Mouse (Mus musculus) gastrocnemius, adult 2 months (tissue): ENCODE results near the gene Ctsd. TPM values are rescaled to one million over a fixed set of nuclear protein-coding genes. Genes with fewer than 3 reads are reported as not detected.
A peak's percentile ranks its signal among the peaks of the same experiment; 100 is the strongest.

ENCODE experiments used
- DNase-seq: peaks from one replicate; pipeline ENCODE4 v3.0.0; 2022
- H3K27ac ChIP-seq: fragments of 200-600 bp; 2 replicates; pipeline ENCODE4 v1.8.1; 2022; ENCODE audit warnings: mild to moderate bottlenecking
- H3K4me3 ChIP-seq: fragments of 200-600 bp; 2 replicates; pipeline ENCODE4 v1.8.1; 2022; ENCODE audit warnings: mild to moderate bottlenecking, moderate library complexity
- CTCF ChIP-seq: fragments of 200-600 bp; IDR thresholded peaks from 2 replicates; pipeline ENCODE4 v1.8.1; 2022; ENCODE audit warnings: antibody characterized with exemption, mild to moderate bottlenecking, moderate library complexity
- intact Hi-C: fragments of 180-260 bp; cut with DNase I; formaldehyde crosslinking; loops from one replicate; pipeline ENCODE4 v1.15.1; 2025
- total RNA-seq, 2 experiments: library from RNA; stranded (reverse); gene quantifications; 2 replicates each; pipeline ENCODE4 v1.2.3; 2021

Gene Ctsd
- total RNA-seq, 2 experiments from 2014 or later: 411 to 467 TPM

GRCm38 (mm10) chr7:142381175-142381574, 6.7 kb downstream of the Ctsd start:
- Histone ChIP-seq H3K4me3 (no peak overlapping the region), H3K27ac (no peak overlapping the region)
- intact Hi-C loops: no loop called here
- TF ChIP-seq CTCF: no peak
- no peak for DNase-seq

GRCm38 (mm10) chr7:142379186-142379585, 8.7 kb downstream of the Ctsd start:
- Histone ChIP-seq H3K4me3 (no peak overlapping the region), H3K27ac (no peak overlapping the region)
- no peak for TF ChIP-seq CTCF
- intact Hi-C loops: no loop called here
- no peak for DNase-seq

GRCm38 (mm10) chr7:142377233-142377925, 10.5 kb downstream of the Ctsd start:
- intact Hi-C loops: no loop called here

DNA sequence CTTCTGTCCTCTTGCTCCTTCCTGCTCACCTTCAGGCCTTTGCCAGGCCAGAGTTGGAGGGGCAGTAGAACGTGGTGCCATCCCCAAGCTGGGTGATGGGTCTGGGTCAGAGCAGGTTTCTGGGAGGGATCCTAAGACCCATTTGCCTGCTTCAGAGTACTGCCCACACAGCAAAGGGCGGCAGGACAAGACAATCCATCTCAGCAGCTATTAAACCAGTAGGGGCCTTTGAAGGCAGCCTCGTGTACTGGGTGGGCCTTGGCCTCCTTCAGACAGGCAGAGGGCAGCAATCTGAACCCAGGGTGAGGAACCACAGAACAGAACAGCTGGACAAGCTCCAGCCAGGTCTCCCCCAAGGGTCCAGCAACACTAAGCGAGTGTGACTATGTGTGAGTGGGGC, 11.7 kb downstream of the Ctsd start:
- no peak for DNase-seq
- TF ChIP-seq CTCF: no peak
- peak overlapping the region; percentile 77 for H3K27ac ChIP-seq
- intact Hi-C loops: no loop called here
- 0 out of 2 replicates have a peak overlapping the region, but pooled peaks have one; percentile 7 for H3K4me3 ChIP-seq

More at GRCm38 (mm10) chr7:142377233-142377925, 10.5 kb downstream of the Ctsd start:
- H3K27ac ChIP-seq: no peak overlapping the region
- no peak for DNase-seq
- H3K4me3 ChIP-seq: no peak overlapping the region
- no peak for TF ChIP-seq CTCF

- no peak for TF ChIP-seq CTCF
- Histone ChIP-seq H3K4me3 (no peak overlapping the region), H3K27ac (peak overlapping the region; percentile 77)
- intact Hi-C loops: no loop called here
- DNase-seq: peak; percentile 78
These were observed 12.5 kb downstream of the Ctsd start for GRCm38 (mm10) chr7:142375261-142375724.

DNA sequence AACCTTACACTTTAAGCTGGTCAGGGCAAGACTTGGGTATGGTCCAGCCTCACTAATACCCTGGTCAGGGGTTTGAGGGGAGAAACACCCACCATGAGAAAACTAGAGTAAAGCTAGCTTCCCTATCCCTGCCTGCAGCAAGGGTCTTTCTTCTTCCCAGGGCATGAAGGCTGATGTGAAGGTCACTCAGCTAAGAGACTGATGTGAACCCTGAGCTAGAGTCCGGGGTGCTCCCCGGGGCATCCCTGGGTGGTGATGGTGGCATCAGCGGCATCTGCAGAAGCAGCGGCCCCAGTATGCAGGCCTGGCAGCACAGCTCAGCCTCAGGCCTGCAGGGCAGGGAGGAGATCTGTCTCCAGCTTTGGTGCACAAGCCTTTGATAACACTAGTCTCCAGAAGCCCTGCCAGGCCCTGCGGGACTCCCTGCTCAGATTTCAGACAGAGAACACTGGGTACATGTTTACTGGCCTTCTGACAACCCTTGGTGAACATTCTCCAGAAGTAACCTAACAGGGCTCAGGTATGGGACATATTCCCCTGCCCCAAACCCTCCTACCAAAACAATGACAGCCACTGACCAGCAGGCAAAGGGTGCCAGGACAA, 13.3 kb downstream of the Ctsd start:
- DNase-seq: peak; percentile 85
- H3K4me3 ChIP-seq: no peak overlapping the region
- intact Hi-C loops: no loop called here
- H3K27ac ChIP-seq: peak overlapping the region; percentile 77
- TF ChIP-seq CTCF: no peak

DNA sequence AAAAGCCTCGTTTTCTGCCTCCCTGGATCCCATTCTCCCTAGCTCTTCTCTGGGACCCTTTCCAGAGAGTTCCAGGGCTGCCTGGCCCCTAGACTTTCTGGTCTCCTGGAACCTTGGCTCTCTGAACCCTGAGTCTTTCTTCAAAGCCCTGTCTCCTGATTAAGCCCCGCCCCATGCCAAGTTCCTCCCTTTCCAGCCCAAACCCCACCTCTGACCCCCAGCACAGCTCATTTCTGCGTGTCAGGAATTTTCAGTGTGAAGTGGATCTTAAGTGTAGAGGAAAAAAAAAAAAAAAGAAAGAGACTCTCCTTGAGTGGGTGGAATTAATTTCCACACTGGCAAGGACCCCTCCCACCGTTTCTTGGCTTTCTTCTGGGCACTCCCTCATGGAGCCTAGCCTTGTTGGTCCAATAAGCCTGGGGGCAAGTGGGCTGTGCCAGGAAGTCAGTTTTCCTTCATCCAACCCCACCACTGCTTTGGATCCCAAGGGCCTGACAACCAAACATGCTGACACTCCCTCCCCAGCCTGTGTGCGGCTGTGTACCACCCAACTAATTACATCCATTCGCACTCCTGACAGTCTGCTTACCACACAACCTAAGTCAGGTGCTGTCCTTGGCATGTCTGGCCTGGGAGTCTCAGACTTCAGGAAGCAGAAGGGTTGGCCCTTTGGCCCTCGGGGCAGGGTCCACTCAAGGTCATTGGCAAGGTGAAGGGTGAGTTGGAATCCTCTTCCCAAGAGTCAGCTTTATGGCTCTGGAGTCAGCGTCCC, 14.0 kb downstream of the Ctsd start, which contains the start of gene Ifitm10:
TSS of gene Ifitm10 (minus strand) at position 113 of the 772 bp plus-strand sequence.
- intact Hi-C loops: no loop called here
- TF ChIP-seq CTCF: no peak
- peak within 1 kb of the TSS; percentile 80 for H3K4me3 ChIP-seq
- peak within 1 kb of the TSS; percentile 77 for H3K27ac ChIP-seq
- DNase-seq: peak; percentile 39

DNA sequence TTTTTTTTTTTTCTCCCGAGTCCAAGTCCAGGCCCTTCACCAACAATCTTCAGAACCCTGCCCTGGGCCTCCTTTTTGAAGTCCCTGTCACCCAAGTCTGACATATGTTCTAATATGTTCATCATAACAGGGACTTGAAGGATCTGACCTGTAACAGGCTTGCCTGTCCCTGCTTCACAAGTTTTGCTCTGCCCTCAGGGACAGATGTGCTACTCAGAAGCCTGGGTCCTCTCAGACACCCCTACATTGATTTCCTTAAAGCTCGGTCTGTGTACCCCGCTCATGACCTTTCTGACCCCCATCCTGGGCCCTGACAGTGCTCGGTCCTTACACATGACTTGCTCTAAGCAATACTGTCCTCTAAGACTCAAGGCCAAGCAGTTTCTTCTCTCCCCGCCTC, 14.8 kb downstream of the Ctsd start:
- DNase-seq: no peak
- peak overlapping the region; percentile 77 for H3K27ac ChIP-seq
- H3K4me3 ChIP-seq: 0 out of 2 replicates have a peak overlapping the region, but pooled peaks have one; percentile 23
- intact Hi-C loops: no loop called here
- no peak for TF ChIP-seq CTCF

GRCm38 (mm10) chr7:142371768-142372661, 15.8 kb downstream of the Ctsd start:
- no peak for TF ChIP-seq CTCF
- intact Hi-C loops: no loop called here
- peak overlapping the region; percentile 77 for H3K27ac ChIP-seq
- DNase-seq: peak; percentile 74
- H3K4me3 ChIP-seq: peak overlapping the region; percentile 80

DNA sequence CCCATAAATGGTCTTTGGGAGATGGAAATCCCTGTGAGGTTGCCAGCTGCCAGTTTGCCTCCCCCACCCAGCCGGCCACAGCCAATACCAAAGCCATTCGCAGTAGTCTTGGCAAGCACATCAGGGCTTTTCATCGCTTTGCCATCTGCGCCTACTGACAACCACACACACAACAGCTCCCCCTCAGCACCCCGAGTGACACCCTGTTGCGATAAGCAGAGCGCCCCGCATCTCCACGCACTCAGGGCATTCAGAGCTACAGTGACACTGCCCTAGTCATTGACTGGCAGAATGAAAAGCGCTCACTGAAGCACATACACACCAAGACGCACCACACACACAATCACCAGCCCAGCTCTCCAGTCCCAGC, 16.5 kb downstream of the Ctsd start:
- TF ChIP-seq CTCF: no peak
- peak overlapping the region; percentile 77 for H3K27ac ChIP-seq
- DNase-seq: no peak
- intact Hi-C loops: no loop called here
- peak overlapping the region; percentile 80 for H3K4me3 ChIP-seq

DNA sequence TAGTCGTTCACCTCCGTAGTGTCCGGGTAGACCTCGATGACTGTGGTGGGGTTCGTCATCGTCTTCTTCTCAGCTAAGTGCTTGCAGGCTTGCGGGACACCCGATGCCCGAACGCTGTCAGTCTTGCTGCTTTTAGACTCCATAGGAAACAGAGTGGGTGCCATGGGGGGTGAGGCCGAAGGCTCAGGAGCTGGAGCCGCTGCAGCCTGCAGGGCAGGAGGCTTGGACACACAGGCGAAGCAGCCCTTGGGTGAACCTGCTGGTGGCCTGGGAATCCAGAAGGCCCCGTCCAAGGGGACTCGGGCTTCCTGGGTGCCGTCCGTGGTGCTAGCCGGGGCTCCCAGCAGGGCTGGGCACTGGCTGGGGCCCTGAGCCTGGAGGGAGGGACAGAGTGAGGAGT, 16.9 kb downstream of the Ctsd start:
- Histone ChIP-seq H3K4me3 (peak overlapping the region; percentile 80), H3K27ac (peak overlapping the region; percentile 77)
- no peak for TF ChIP-seq CTCF
- DNase-seq: peak; percentile 27
- intact Hi-C loops: no loop called here

DNA sequence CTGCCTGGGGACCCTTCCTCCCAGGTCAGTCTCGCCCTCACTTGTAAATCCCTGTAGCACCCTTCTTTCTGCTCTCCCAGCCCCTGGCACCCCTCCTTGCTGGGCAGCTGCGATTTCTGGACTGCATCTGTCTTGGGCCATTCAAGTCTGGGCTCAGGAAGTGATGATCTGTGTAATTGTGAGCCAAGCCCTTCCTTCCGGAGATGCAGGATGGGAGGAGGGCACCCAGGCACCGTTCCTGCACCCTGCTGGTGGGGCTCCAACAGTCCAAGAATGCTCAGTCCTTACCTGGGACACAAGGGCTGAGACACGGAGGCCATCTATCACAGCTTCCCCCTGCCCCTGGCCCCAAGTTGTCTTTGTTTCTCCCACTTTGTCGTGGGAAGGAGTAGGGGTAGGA, 18.0 kb downstream of the Ctsd start:
- Histone ChIP-seq H3K27ac (peak overlapping the region; percentile 57), H3K4me3 (peak overlapping the region; percentile 80)
- intact Hi-C loops: no loop called here
- no peak for TF ChIP-seq CTCF
- DNase-seq: peak; percentile 71
